Mouse (Mus musculus): ENCODE data around the gene Serpinb1a.

GRCm38 (mm10) chr13:32852539-32852938 is 1.6 kb upstream of the Serpinb1a start:
- TF ChIP-seq CTCF (IDR thresholded peaks at IDR 0.05; ENCODE audit: low read depth), result no peak
- TF ChIP-seq EP300 (IDR thresholded peaks at IDR 0.05; ENCODE audit: low read depth), result no peak
